Mouse (Mus musculus): ENCODE measurements around the gene March1.

DNA sequence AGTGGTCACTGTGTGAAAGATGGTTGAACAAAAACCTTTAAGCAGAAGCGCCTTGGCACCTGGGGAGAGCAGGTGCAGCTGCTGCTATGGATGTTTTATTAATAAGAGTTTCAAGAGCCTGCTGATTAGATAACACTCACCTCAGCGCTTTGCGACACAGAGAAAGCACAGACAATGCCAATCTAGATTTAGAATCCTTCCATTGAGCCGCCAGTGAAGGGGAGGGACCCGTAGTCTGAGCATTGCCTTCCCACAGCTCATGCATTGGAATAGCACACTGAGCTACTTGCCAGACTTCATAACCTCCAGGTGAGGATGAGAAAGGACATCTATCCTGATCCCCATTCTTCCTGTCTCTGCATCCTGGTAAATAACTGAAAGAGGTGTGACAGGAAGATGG is 359.2 kb downstream of the March1 start:
- no peak for TF ChIP-seq UBTF (IDR thresholded peaks at IDR 0.05; ENCODE audit: borderline replicate concordance, insufficient read depth, low read depth, low read length)
- TF ChIP-seq ZNF384 (IDR thresholded peaks at IDR 0.05; ENCODE audit: low read depth, low read length), result no peak
- TF ChIP-seq ELF1 (IDR thresholded peaks at IDR 0.05; ENCODE audit: low read depth, low read length), result no peak
- no peak for TF ChIP-seq USF1 (IDR thresholded peaks at IDR 0.05; ENCODE audit: low read depth, low read length)
- TF ChIP-seq NELFE (IDR thresholded peaks at IDR 0.05; ENCODE audit: low read depth, low read length), result no peak
- TF ChIP-seq POLR2A (IDR thresholded peaks at IDR 0.05; ENCODE audit: control insufficient read depth in 1 of 2, insufficient read depth in 1 of 2, low read depth in 1 of 2, low read length in 2 of 2, poor library complexity in 1 of 2), result no peak
- no peak for TF ChIP-seq SMC3 (IDR thresholded peaks at IDR 0.05; ENCODE audit: low read depth, low read length)
- TF ChIP-seq RCOR1 (IDR thresholded peaks at IDR 0.05; ENCODE audit: low read depth, low read length), result no peak
- TF ChIP-seq TAL1 (IDR thresholded peaks at IDR 0.05; ENCODE audit: low read length), result no peak
- TF ChIP-seq TBP (IDR thresholded peaks at IDR 0.05; ENCODE audit: low read depth, low read length), result no peak
- no peak for TF ChIP-seq CHD2 (IDR thresholded peaks at IDR 0.05; ENCODE audit: low read length)
- TF ChIP-seq CTCF (IDR thresholded peaks at IDR 0.05 in 2 of 3, conservative IDR thresholded peaks at IDR 0.05 in 1 of 3; ENCODE audit: control insufficient read depth in 1 of 3, insufficient read depth in 1 of 3, low read depth in 2 of 3, low read length in 3 of 3, poor library complexity in 1 of 3, severe bottlenecking in 1 of 3), result no peak
- no peak for TF ChIP-seq ZKSCAN1 (IDR thresholded peaks at IDR 0.05; ENCODE audit: low read depth, low read length)
- no peak for TF ChIP-seq CHD1 (IDR thresholded peaks at IDR 0.05; ENCODE audit: low read depth, low read length)

All from MEL (cell line).